Mouse (Mus musculus) cerebellum, adult 2 months (tissue): ENCODE measurements at regions not wholly inside any gene's neighbourhood (a gene's known extent, or its start where the extent isn't known, plus 50 kb on each side); places are given as distances from the start of the nearest gene placed in this dataset.

Source experiments
- CTCF ChIP-seq: fragments of 200-500 bp; IDR thresholded peaks from 2 replicates; pipeline ENCODE4 v1.5.1; 2011; ENCODE audit warnings: low read depth, mild to moderate bottlenecking, control low read depth, low read length, moderate library complexity, borderline replicate concordance; ENCODE audit not compliant: insufficient read depth
- POLR2A ChIP-seq: fragments of 200-500 bp; IDR thresholded peaks from 2 replicates; pipeline ENCODE4 v1.6.1; 2011; ENCODE audit warnings: low read length, control low read depth, borderline replicate concordance; ENCODE audit not compliant: insufficient read depth

DNA sequence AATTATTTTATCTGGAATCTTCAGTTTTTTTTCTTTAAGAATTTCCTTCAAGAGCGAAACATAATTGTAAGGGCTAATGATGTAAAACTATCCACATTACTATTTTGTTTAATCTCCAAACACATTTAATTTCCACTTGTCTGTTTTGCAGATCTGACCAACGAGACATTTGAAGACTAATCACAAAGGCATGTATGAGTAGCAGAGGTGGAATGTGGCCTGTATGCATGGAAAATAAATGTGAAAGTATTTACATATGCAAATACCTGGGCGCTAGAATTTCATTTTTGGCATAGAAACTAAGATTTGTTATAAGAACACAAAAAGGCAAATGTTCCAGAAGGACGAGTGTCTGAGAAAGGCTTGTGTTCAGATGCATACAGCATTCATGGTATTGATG lies 375.2 kb downstream of the Efnb2 start:
- TF ChIP-seq POLR2A (no peak), CTCF (no peak)
